Mouse (Mus musculus) megakaryocyte, adult 5-6 weeks (primary cell): ENCODE measurements around the gene Fosl2. TPM values are rescaled to one million over a fixed set of nuclear protein-coding genes. Genes with fewer than 3 reads are reported as not detected.

ENCODE experiments used
- ATAC-seq: 2 replicates; pipeline ENCODE4 v1.8.0; 2016; ENCODE audit warnings: mild to moderate bottlenecking, inconsistent platforms; ENCODE audit not compliant: poor library complexity, severe bottlenecking
- total RNA-seq, 2 experiments: library from RNA; stranded (forward) in 1 of 2; stranded (reverse) in 1 of 2; fragments of 153-499, 151-499 nt in 1 of 2; fragments of 221-1000, 200-1000 nt in 1 of 2; gene quantifications; 2 replicates each; pipeline versions ENCODE4 v1.2.3 to v1.2.4; 2015 to 2017

The Fosl2 gene
- 126 and 128 TPM in 2 replicates for total RNA-seq (2015)
- 66.3 and 84.1 TPM in 2 replicates for total RNA-seq (2017)

- peak; percentile 55 for ATAC-seq
These were observed at the start of gene Fosl2 for GRCm38 (mm10) chr5:32135336-32136206. Gene Fosl2 (plus strand): TSS chr5:32135801.

GRCm38 (mm10) chr5:32085971-32086370 lies 49.6 kb upstream of the Fosl2 start:
- ATAC-seq, result peak; percentile 17; the same call in 1 of the 2 replicates

GRCm38 (mm10) chr5:32086526-32087090 lies 49.0 kb upstream of the Fosl2 start:
- ATAC-seq, result no peak

GRCm38 (mm10) chr5:32089481-32089880 lies 46.1 kb upstream of the Fosl2 start:
- ATAC-seq, result no peak

GRCm38 (mm10) chr5:32092281-32092680 lies 43.3 kb upstream of the Fosl2 start:
- ATAC-seq, result no peak

- ATAC-seq, result no peak
These were observed 36.9 kb upstream of the Fosl2 start for GRCm38 (mm10) chr5:32098691-32099090.

- ATAC-seq, result no peak
These were observed 33.1 kb upstream of the Fosl2 start for GRCm38 (mm10) chr5:32102484-32102883.

- no peak for ATAC-seq
These were observed 32.6 kb upstream of the Fosl2 start for GRCm38 (mm10) chr5:32102971-32103431.

GRCm38 (mm10) chr5:32103545-32103944 lies 32.1 kb upstream of the Fosl2 start:
- no peak for ATAC-seq

GRCm38 (mm10) chr5:32104119-32104990 lies 31.2 kb upstream of the Fosl2 start:
- peak; percentile 89 for ATAC-seq

- ATAC-seq, result no peak
These were observed 29.0 kb upstream of the Fosl2 start for GRCm38 (mm10) chr5:32106473-32107140.

- ATAC-seq, result peak; percentile 26; the same call in 1 of the 2 replicates
These were observed 24.9 kb upstream of the Fosl2 start for GRCm38 (mm10) chr5:32110651-32111050.

- ATAC-seq, result peak; percentile 91
These were observed 23.2 kb upstream of the Fosl2 start for GRCm38 (mm10) chr5:32112206-32112916.

GRCm38 (mm10) chr5:32120901-32121376 lies 14.7 kb upstream of the Fosl2 start:
- no peak for ATAC-seq

- ATAC-seq, result peak; percentile 80
These were observed 13.7 kb upstream of the Fosl2 start for GRCm38 (mm10) chr5:32121936-32122335.

- peak; percentile 93 for ATAC-seq
These were observed 13.2 kb upstream of the Fosl2 start for GRCm38 (mm10) chr5:32122363-32122762.

- no peak for ATAC-seq
These were observed 10.6 kb upstream of the Fosl2 start for GRCm38 (mm10) chr5:32124957-32125356.

GRCm38 (mm10) chr5:32127226-32127625 lies 8.4 kb upstream of the Fosl2 start:
- ATAC-seq, result no peak

- no peak for ATAC-seq
These were observed 7.7 kb upstream of the Fosl2 start for GRCm38 (mm10) chr5:32127927-32128326.
